Mouse (Mus musculus) MEL (cell line): ENCODE results near the gene Drc7. TPM values are rescaled to one million over a fixed set of nuclear protein-coding genes. Genes with fewer than 3 reads are reported as not detected.

Experiments
- DNase-seq: peaks from one replicate; pipeline ENCODE4 v3.0.0; 2011; ENCODE audit warnings: low read depth, low spot score
- H3K27ac ChIP-seq: 2 replicates; pipeline ENCODE4 v1.5.1; 2012; ENCODE audit warnings: low read depth, mild to moderate bottlenecking, control low read depth, low read length, moderate library complexity; ENCODE audit not compliant: control insufficient read depth
- H3K27me3 ChIP-seq, 2 experiments: fragments of 150-350 bp in 1 of 2; sonication (generic) in 1 of 2; 2 replicates each; pipeline ENCODE4 v1.6.1; 2012; ENCODE audit warnings: low read length in 2 of 2, mild to moderate bottlenecking in 2 of 2, improper control_type of control experiment in 1 of 2, moderate library complexity in 1 of 2; ENCODE audit not compliant: insufficient read depth in 2 of 2, control insufficient read depth in 1 of 2
- H3K36me3 ChIP-seq, 2 experiments: 2 replicates each; pipeline ENCODE4 v1.6.1; 2012 to 2014; ENCODE audit warnings: low read length in 2 of 2, improper control_type of control experiment in 1 of 2, inconsistent platforms in 1 of 2, mild to moderate bottlenecking in 1 of 2; ENCODE audit not compliant: insufficient read depth in 2 of 2, control insufficient read depth in 1 of 2
- H3K4me1 ChIP-seq, 2 experiments: fragments of 150-350 bp in 1 of 2; sonication (generic) in 1 of 2; 2 replicates each; pipeline ENCODE4 v1.6.1; 2012; ENCODE audit warnings: low read length in 2 of 2, improper control_type of control experiment in 1 of 2, mild to moderate bottlenecking in 1 of 2; ENCODE audit not compliant: insufficient read depth in 2 of 2, control insufficient read depth in 1 of 2
- H3K4me3 ChIP-seq, 2 experiments: fragments of 150-350 bp in 1 of 2; sonication (generic) in 1 of 2; 2 replicates each; pipeline ENCODE4 v1.5.1; 2012; ENCODE audit warnings: low read depth in 2 of 2, low read length in 2 of 2, mild to moderate bottlenecking in 2 of 2, moderate library complexity in 2 of 2, control low read depth in 1 of 2, improper control_type of control experiment in 1 of 2; ENCODE audit not compliant: control insufficient read depth in 1 of 2, insufficient read depth in 1 of 2
- H3K79me2 ChIP-seq: 2 replicates; pipeline ENCODE4 v1.6.1; 2012; ENCODE audit warnings: mild to moderate bottlenecking, low read length, moderate library complexity; ENCODE audit not compliant: control insufficient read depth, poor library complexity, insufficient read depth
- H3K9ac ChIP-seq: 2 replicates; pipeline ENCODE4 v1.6.1; 2012; ENCODE audit warnings: low read depth, mild to moderate bottlenecking, control low read depth, low read length, moderate library complexity; ENCODE audit not compliant: control insufficient read depth, poor library complexity, severe bottlenecking
- H3K9me3 ChIP-seq: fragments of 150-350 bp; sonication (generic); replicated peaks from 2 replicates; pipeline ENCODE4 v1.6.1; 2012; ENCODE audit warnings: mild to moderate bottlenecking, low read length, improper control_type of control experiment, moderate library complexity; ENCODE audit not compliant: insufficient read depth
- EP300 ChIP-seq, 2 experiments: IDR thresholded peaks; 2 replicates each; pipeline ENCODE4 v1.6.1; 2011; ENCODE audit warnings: improper control_type of control experiment in 2 of 2, low read length in 2 of 2, low read depth in 1 of 2, mild to moderate bottlenecking in 1 of 2
- JUND ChIP-seq: IDR thresholded peaks from 2 replicates; pipeline ENCODE4 v1.6.1; 2011; ENCODE audit warnings: low read depth, mild to moderate bottlenecking, improper control_type of control experiment, low read length
- MAFK ChIP-seq: IDR thresholded peaks from 2 replicates; pipeline ENCODE4 v1.6.1; 2011; ENCODE audit warnings: low read depth, mild to moderate bottlenecking, low read length, improper control_type of control experiment, borderline replicate concordance
- MAX ChIP-seq: IDR thresholded peaks from 2 replicates; pipeline ENCODE4 v1.6.1; 2011; ENCODE audit warnings: low read length, improper control_type of control experiment
- MEF2A ChIP-seq: IDR thresholded peaks from 2 replicates; pipeline ENCODE4 v1.6.1; 2014; ENCODE audit warnings: low read depth, mild to moderate bottlenecking, inconsistent platforms, low read length, improper control_type of control experiment; ENCODE audit not compliant: poor library complexity, insufficient replicate concordance, severe bottlenecking; ENCODE audit errors: extremely low read depth
- MYB ChIP-seq: IDR thresholded peaks from 2 replicates; pipeline ENCODE4 v1.6.1; 2011; ENCODE audit warnings: mild to moderate bottlenecking, low read depth, low read length, improper control_type of control experiment
- MYC ChIP-seq: IDR thresholded peaks from 2 replicates; pipeline ENCODE4 v1.6.1; 2011; ENCODE audit warnings: low read depth, mild to moderate bottlenecking, low read length, improper control_type of control experiment, moderate library complexity
- NRF1 ChIP-seq: IDR thresholded peaks from 2 replicates; pipeline ENCODE4 v1.6.1; 2014; ENCODE audit warnings: low read depth, mild to moderate bottlenecking, inconsistent platforms, low read length, improper control_type of control experiment, moderate library complexity; ENCODE audit not compliant: poor library complexity, insufficient read depth, severe bottlenecking
- POLR2AphosphoS5 ChIP-seq: IDR thresholded peaks from 2 replicates; pipeline ENCODE4 v1.6.1; 2012; ENCODE audit warnings: low read depth, borderline replicate concordance, mild to moderate bottlenecking, inconsistent platforms, low read length, moderate library complexity, mixed read lengths
- RAD21 ChIP-seq: IDR thresholded peaks from 2 replicates; pipeline ENCODE4 v1.6.1; 2011; ENCODE audit warnings: mild to moderate bottlenecking, low read depth, low read length, improper control_type of control experiment
- RCOR1 ChIP-seq: IDR thresholded peaks from 2 replicates; pipeline ENCODE4 v1.6.1; 2012; ENCODE audit warnings: low read depth, mild to moderate bottlenecking, inconsistent platforms, low read length, improper control_type of control experiment
- SIN3A ChIP-seq: IDR thresholded peaks from 2 replicates; pipeline ENCODE4 v1.6.1; 2012; ENCODE audit warnings: low read length, improper control_type of control experiment, inconsistent platforms
- TAL1 ChIP-seq: IDR thresholded peaks from 2 replicates; pipeline ENCODE4 v1.6.1; 2012; ENCODE audit warnings: mild to moderate bottlenecking, inconsistent platforms, low read length, moderate library complexity, mixed read lengths
- TBP ChIP-seq: IDR thresholded peaks from 2 replicates; pipeline ENCODE4 v1.8.0; 2011; ENCODE audit warnings: low read depth, low read length, improper control_type of control experiment
- UBTF ChIP-seq: IDR thresholded peaks from 2 replicates; pipeline ENCODE4 v1.6.1; 2012; ENCODE audit warnings: low read depth, mild to moderate bottlenecking, inconsistent platforms, low read length, improper control_type of control experiment, moderate library complexity, borderline replicate concordance; ENCODE audit not compliant: insufficient read depth
- USF1 ChIP-seq: IDR thresholded peaks from 2 replicates; pipeline ENCODE4 v1.6.1; 2014; ENCODE audit warnings: low read depth, mild to moderate bottlenecking, inconsistent platforms, low read length, improper control_type of control experiment, moderate library complexity
- ZC3H11A ChIP-seq: IDR thresholded peaks from 2 replicates; pipeline ENCODE4 v1.6.1; 2012; ENCODE audit warnings: low read depth, mild to moderate bottlenecking, inconsistent platforms, low read length, improper control_type of control experiment
- ZKSCAN1 ChIP-seq: IDR thresholded peaks from 2 replicates; pipeline ENCODE4 v1.6.1; 2012; ENCODE audit warnings: low read depth, mild to moderate bottlenecking, inconsistent platforms, low read length, improper control_type of control experiment, moderate library complexity
- polyA plus RNA-seq, 2 experiments: library from polyadenylated mRNA; stranded (reverse) in 1 of 2; unstranded in 1 of 2; fragments of >175 nt in 1 of 2; fragments of >200 nt in 1 of 2; gene quantifications; 2 replicates each; pipeline versions ENCODE4 v1.2.1 to v1.2.4; 2012; ENCODE audit warnings: low replicate concordance in 2 of 2, low read depth in 1 of 2; ENCODE audit not compliant: insufficient read length in 2 of 2, insufficient read depth in 1 of 2, missing spikeins in 1 of 2
- total RNA-seq: library from RNA; depleted of rRNA; stranded (reverse); fragments of 300-350 nt; gene quantifications from 2 replicates; pipeline ENCODE4 v1.2.3, GENCODE M21; 2012

Gene Drc7
- total and polyA plus RNA-seq, 3 experiments: 0.04 to 0.07 TPM; not detected in 1

- no peak for DNase-seq
- peaks cover 0 to 3% of the 10 kb centered on the region in 2 experiments; a peak in 1 of 4 replicates for H3K27me3 ChIP-seq
- no peak for TF ChIP-seq USF1
- no peak for TF ChIP-seq MYC
- TF ChIP-seq TBP: no peak
- no peak for TF ChIP-seq RCOR1
- TF ChIP-seq JUND: no peak
- no peak for TF ChIP-seq NRF1
- no peak for TF ChIP-seq UBTF
- no peak for TF ChIP-seq MAFK
- TF ChIP-seq SIN3A: no peak
- no peak for TF ChIP-seq MYB
- TF ChIP-seq MAX: no peak
- no peak for TF ChIP-seq EP300 (IDR thresholded peaks at IDR 0.05; ENCODE audit: low read depth in 1 of 2, low read length in 2 of 2)
- no peak for TF ChIP-seq RAD21
- no peak for TF ChIP-seq TAL1
- H3K4me1 ChIP-seq: no peaks in the 10 kb centered on the region
- H3K79me2 ChIP-seq: no peaks in the 10 kb centered on the region
- no peaks in the 10 kb centered on the region for H3K36me3 ChIP-seq
- H3K27ac ChIP-seq: no peak within 1 kb of the TSS
- no peaks in the 10 kb centered on the region for H3K9me3 ChIP-seq
- no peak within 1 kb of the TSS for H3K4me3 ChIP-seq
- H3K9ac ChIP-seq: no peak within 1 kb of the TSS
Observed at GRCm38 (mm10) chr8:95017451-95017850, 37.5 kb upstream of the Drc7 start, which contains the start of gene Adgrg3. Gene Adgrg3 (plus strand): TSS chr8:95017692.

DNA sequence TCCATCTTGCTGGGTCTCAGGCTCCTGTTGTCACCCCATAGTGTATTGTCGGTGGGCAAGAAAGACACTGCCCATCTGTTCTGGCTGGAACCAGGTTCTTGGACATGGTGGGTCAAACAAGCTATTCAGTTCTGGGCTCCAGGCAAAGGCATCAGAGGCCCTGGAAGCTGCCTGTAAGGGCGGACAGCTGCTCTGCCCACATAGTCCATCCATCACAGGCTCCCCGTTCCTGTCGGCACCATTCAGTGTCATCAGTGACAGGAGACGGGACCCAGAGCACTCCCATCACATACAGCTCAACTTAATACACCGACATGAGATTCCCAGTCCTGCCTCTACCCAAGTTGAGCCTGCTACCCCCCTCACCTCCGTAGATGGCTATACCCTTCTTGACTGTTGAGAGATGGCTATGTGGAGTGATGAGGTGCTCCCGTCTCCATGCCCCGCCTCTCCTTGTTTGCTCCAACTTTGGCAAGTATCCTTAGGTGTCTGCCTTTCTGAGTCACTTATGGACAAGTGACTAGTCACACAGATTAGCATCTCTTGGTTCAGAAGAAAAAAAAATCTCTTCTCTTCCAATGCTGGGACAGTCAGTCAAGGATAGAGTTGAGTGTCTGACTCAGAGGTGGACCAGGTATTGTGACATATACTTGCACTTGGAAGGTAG lies 36.8 kb upstream of the Drc7 start:
- Histone ChIP-seq H3K36me3 (no peaks in the 10 kb centered on the region), H3K9ac (no peak overlapping the region), H3K79me2 (no peaks in the 10 kb centered on the region), H3K4me1 (no peaks in the 10 kb centered on the region), H3K27ac (no peak overlapping the region), H3K4me3 (no peak overlapping the region), H3K9me3 (no peaks in the 10 kb centered on the region), H3K27me3 (peaks cover 0 to 3% of the 10 kb centered on the region in 2 experiments; a peak in 1 of 4 replicates)
- no peak for DNase-seq
- TF ChIP-seq RAD21: no peak
- no peak for TF ChIP-seq MAFK
- no peak for TF ChIP-seq ZKSCAN1
- no peak for TF ChIP-seq ZC3H11A
- no peak for TF ChIP-seq EP300 (IDR thresholded peaks at IDR 0.05; ENCODE audit: low read depth in 1 of 2, low read length in 2 of 2)
- no peak for TF ChIP-seq TAL1
- no peak for TF ChIP-seq USF1
- TF ChIP-seq MEF2A: no peak
- TF ChIP-seq POLR2AphosphoS5: no peak
